Mouse (Mus musculus): ENCODE data around the gene Ptgs1.

DNA sequence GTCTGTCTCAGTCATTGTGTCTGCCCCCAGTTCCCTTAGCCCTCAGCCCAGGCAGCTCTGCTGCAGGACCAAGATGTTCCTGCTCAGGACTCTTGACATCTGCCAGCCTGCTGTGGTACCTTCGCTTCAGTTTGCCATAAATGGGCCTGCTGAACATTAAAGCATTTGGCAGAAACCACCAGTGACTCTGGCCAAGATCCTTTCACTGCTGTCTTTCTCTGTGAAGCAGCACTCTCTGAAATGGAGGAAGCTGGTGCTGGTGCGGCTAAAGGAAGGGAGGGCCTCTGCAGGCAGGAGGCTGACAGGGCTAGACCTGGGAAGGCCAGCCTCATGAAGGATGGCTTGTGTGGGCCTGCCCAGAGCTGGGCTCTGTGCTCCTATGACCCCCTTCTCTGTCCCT lies 46.9 kb upstream of the Ptgs1 start:
- TF ChIP-seq POLR2A (IDR thresholded peaks at IDR 0.05; ENCODE audit: borderline replicate concordance, insufficient read depth, low read length) (no peak), CTCF (IDR thresholded peaks at IDR 0.05; ENCODE audit: borderline replicate concordance, insufficient read depth, low read depth, low read length) (no peak)
